Mouse (Mus musculus): ENCODE measurements at regions not wholly inside any gene's neighbourhood (a gene's known extent, or its start where the extent isn't known, plus 50 kb on each side); places are given as distances from the start of the nearest gene placed in this dataset.

- no peak for DNase-seq (ENCODE audit: low read depth)
Observed at GRCm38 (mm10) chr8:89171561-89171960, 127.6 kb upstream of the Sall1 start.

DNA sequence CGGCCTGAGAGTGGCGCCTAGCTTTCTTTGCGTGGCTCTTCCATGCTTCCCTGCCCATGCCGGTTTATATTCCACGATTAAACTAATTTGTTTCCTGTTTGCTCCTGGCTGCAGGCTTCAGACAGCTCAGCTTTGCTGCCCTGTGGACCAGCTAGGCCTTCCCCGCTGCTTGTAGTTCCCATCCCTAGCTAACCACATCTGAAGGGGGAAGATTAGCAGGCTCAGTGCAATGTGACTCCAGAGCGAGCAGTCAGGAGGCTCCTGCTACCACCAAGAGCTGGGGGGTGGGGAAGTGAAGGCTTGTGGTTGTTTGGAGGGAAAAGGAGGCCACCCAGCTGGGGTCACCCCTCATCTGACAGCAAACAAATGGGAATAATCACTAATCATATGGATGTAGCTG, 125.5 kb upstream of the Sall1 start:
- no peak for DNase-seq (ENCODE audit: low read depth)

- DNase-seq (ENCODE audit: low read depth): no peak
Observed at GRCm38 (mm10) chr8:89167026-89167425, 123.1 kb upstream of the Sall1 start.

GRCm38 (mm10) chr8:89156909-89157308, 112.9 kb upstream of the Sall1 start:
- no peak for DNase-seq (ENCODE audit: low read depth)

GRCm38 (mm10) chr8:89153605-89154004, 109.6 kb upstream of the Sall1 start:
- no peak for DNase-seq (ENCODE audit: low read depth)

- DNase-seq (ENCODE audit: low read depth): no peak
Observed at GRCm38 (mm10) chr8:89152867-89153595, 109.1 kb upstream of the Sall1 start.

GRCm38 (mm10) chr8:89152331-89152730, 108.4 kb upstream of the Sall1 start:
- no peak for DNase-seq (ENCODE audit: low read depth)

- DNase-seq (ENCODE audit: low read depth): no peak
Observed at GRCm38 (mm10) chr8:89150952-89151351, 107.0 kb upstream of the Sall1 start.

DNA sequence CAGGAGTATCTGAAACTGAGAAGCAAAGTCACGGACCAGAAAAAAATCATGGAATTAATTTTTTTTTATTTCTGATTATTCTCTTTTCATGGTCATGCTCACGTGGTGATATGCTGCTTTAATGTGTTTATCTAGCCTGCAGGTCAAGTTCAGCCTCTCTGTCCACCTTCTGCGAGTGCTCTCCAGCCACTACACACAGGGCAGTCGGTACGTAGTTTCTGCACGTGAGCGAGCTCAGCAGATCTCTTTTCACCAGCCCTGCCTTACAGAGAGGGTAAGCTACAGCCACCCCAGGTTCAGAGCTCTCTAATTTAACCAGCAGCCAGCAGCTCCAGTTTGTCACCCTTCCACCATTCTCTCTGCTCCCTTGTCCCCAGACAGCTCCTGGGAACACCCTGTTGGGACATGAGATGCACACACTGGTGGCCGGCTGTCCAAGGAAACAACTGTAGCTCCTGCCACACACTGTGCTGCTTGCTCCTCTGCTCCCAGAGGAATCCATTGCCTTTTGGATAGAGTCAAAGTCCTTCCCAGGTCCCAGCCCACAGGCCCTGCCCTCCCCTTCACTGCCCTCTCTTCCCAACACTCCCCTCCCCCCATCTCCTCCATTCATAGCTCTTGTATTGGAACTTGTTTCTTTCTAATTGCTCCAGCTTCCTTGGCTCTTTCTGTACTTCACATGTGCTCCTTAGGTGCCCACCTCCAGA, 97.7 kb upstream of the Sall1 start:
- no peak for DNase-seq (ENCODE audit: low read depth)

DNA sequence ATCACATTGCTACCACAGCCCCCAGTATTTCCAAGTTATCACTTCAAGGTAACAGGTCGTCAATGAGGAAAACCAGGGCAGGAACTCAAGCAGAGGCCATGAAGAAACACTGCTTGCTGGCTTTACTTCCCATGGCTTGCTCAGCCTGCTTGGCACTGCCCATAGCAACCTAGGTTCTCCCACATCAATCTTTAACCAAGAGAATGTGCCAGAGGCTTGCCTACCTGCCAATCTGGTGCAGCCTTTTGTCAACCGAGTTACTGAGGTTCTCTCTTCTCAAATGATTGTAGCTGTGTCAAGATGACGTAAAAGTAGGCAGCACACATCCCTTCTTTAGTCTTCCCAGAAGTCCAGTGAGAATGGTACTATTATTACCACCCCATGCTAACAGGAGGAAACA, 95.9 kb upstream of the Sall1 start:
- no peak for DNase-seq (ENCODE audit: low read depth)

DNA sequence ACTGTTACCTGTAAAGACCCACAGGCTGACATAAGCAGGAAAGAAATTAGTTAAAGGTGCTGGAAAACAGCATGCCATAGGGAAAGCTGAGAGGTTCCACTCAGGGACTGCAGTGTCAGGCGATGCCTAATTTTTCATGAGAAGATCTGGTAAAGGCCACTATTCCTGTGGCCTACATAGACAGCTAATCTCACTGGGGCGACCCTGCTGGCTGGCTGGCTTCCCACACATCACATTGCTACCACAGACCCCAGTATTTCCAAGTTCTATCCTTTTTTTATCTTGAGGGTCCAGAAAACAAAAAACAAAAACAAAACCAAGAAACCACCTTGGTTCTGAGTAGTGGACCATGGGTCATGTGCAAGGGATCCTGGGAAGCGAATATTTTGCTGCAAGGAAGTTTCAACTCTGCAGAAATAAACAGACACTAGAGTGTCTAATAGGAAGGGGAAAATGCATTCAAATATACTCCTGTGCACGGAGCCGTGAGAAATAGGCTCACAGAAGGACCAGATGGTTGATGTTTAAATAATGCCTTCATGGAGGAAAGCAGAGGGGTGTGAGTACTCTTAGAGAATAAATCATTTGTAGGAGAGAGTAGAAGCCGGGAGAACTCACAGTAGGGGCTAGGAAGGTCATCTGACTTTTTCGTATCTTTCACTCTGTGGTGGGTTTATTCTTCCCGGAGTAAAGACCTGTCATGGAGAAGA, 94.6 kb upstream of the Sall1 start:
- DNase-seq (ENCODE audit: low read depth): no peak

- no peak for DNase-seq (ENCODE audit: low read depth)
Observed at GRCm38 (mm10) chr8:89134581-89135484, 90.9 kb upstream of the Sall1 start.

- DNase-seq (ENCODE audit: low read depth): no peak
Observed at GRCm38 (mm10) chr8:89134058-89134457, 90.1 kb upstream of the Sall1 start.

DNA sequence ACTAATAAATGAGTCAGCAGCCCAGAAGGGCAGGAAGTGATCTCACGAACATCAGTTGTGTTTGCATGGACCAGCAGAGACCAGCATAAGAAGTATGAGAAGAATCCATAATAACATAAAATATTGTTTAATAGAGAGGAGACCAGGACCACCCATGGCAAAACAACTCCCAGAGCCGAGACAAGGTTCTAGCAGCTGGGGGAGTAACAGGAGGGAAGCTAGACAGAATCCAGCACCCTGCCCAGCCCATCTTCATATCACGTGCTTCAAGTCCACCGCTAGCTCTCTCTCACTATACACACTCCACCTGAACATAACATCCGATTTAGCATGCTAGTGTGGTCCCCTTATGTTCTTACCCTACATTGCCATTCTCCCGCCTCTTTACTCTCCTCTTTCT, 77.1 kb upstream of the Sall1 start:
- DNase-seq (ENCODE audit: low read depth): no peak

GRCm38 (mm10) chr8:89107895-89108660, 64.1 kb upstream of the Sall1 start:
- DNase-seq (ENCODE audit: low read depth): no peak

- DNase-seq (ENCODE audit: low read depth): no peak
Observed at GRCm38 (mm10) chr8:89106346-89106745, 62.4 kb upstream of the Sall1 start.

- no peak for DNase-seq (ENCODE audit: low read depth)
Observed at GRCm38 (mm10) chr8:89097396-89097795, 53.4 kb upstream of the Sall1 start.

Data from fibroblast of lung, adult 2 months (primary cell).